Mouse (Mus musculus) hindbrain, postnatal 0 days (tissue): Measurements from ENCODE around the gene Mtor. TPM values are rescaled to one million over a fixed set of nuclear protein-coding genes. Genes with fewer than 3 reads are reported as not detected.

Source experiments
- ATAC-seq: fragments of 200-750 bp; cut with Nextera tagmentation; 2 replicates; pipeline ENCODE4 v1.8.0; 2017; ENCODE audit warnings: mild to moderate bottlenecking, moderate TSS enrichment, moderate library complexity
- DNase-seq: peaks from one replicate; pipeline ENCODE4 v3.0.0-alpha.2; 2015; ENCODE audit warnings: low spot score
- H3K27ac ChIP-seq: fragments of 300-500 bp; sonication (generic); 2 replicates; pipeline ENCODE4 v1.5.1; 2014; ENCODE audit warnings: mild to moderate bottlenecking
- H3K27me3 ChIP-seq: fragments of 300-500 bp; sonication (generic); 2 replicates; pipeline ENCODE4 v1.6.1; 2014; ENCODE audit warnings: low read length, mixed read lengths; ENCODE audit not compliant: insufficient read depth
- H3K36me3 ChIP-seq: fragments of 300-500 bp; sonication (generic); 2 replicates; pipeline ENCODE4 v1.6.1; 2014; ENCODE audit warnings: low read length, mixed read lengths; ENCODE audit not compliant: insufficient read depth
- H3K4me1 ChIP-seq: fragments of 300-500 bp; sonication (generic); 2 replicates; pipeline ENCODE4 v1.6.1; 2014; ENCODE audit warnings: antibody characterized with exemption, low read length, mixed read lengths; ENCODE audit not compliant: insufficient read depth
- H3K4me2 ChIP-seq: fragments of 300-500 bp; sonication (generic); 2 replicates; pipeline ENCODE4 v1.6.1; 2014; ENCODE audit warnings: low read depth, mild to moderate bottlenecking, low read length, moderate library complexity, mixed read lengths
- H3K4me3 ChIP-seq: fragments of 300-500 bp; sonication (generic); 2 replicates; pipeline ENCODE4 v1.5.1; 2014; ENCODE audit warnings: low read length
- H3K9ac ChIP-seq: fragments of 300-500 bp; sonication (generic); replicated peaks from 2 replicates; pipeline ENCODE4 v1.6.1; 2014; ENCODE audit warnings: mild to moderate bottlenecking, low read length, moderate library complexity, mixed read lengths
- H3K9me3 ChIP-seq: fragments of 300-500 bp; sonication (generic); 2 replicates; pipeline ENCODE4 v1.6.1; 2016; ENCODE audit warnings: low read length, mixed read lengths
- CTCF ChIP-seq: IDR thresholded peaks from 2 replicates; pipeline ENCODE4 v1.5.1; 2016; ENCODE audit warnings: antibody characterized with exemption, control low read depth, low read depth
- WGBS: fragments of 180-500 bp; shearing (Covaris S2); extraction: QIAGEN DNeasy Blood & Tissue Kit; methylation state at CpG from one replicate; pipeline ENCODE4 v1.1.7; 2014; 5-methylcytosine and 5-hydroxymethylcytosine counted together
- polyA plus RNA-seq: library from polyadenylated mRNA; unstranded; fragments of >200 nt; fragmentation: Nextera tagmentation; extraction: Ambion mirVana; gene quantifications from 2 replicates; pipeline ENCODE4 v1.2.1, GENCODE M21; 2015
- total RNA-seq: library from RNA; depleted of rRNA; stranded (reverse); fragments of >200 nt; gene quantifications from 2 replicates; pipeline ENCODE4 v1.2.3, GENCODE M21; 2014; rRNA removed

Mtor gene
- total and polyA plus RNA-seq, 2 experiments from 2014 or later: 29.2 to 58.2 TPM

DNA sequence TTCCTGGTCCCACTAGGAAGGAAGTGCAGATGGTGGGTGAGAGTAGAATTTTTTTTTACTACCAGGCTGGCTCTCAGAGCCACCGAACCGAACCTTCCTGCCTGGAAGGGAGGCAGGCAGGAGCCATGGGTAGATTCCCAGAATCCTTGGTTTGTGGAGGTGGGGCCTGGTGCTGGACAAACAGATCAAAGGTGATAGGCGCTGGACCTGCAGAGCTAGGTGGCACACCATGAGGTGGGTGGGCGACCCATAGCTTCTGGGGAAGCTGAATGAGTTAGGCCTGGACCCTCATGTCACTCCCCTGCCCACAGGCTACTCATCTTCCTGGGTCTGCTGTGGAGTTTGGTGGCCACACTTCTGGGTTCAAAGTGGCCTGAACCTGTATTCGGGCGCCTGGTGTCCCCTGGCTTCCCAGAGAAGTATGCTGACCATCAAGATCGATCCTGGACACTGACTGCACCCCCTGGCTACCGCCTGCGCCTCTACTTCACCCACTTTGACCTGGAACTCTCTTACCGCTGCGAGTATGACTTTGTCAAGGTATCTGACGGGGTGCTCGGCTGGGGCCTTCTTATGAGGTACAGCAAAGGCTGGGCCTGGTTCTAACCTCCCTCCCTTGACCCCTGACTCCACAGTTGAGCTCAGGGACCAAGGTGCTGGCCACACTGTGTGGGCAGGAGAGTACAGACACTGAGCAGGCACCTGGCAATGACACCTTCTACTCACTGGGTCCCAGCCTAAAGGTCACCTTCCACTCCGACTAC is 154.1 kb downstream of the Mtor start, which contains the start of gene Masp2:
Gene Masp2, plus strand, starts transcription at position 198 of the 764 bp plus-strand sequence.
- no peak within 1 kb of the TSS for H3K9ac ChIP-seq
- no peaks in the 10 kb centered on the region for H3K27me3 ChIP-seq
- no peaks in the 10 kb centered on the region for H3K36me3 ChIP-seq
- 94% methylated on average over 14 of the region's 14 CpGs for WGBS
- H3K9me3 ChIP-seq: no peaks in the 10 kb centered on the region
- no peak within 1 kb of the TSS for H3K4me2 ChIP-seq
- ATAC-seq (no peak), DNase-seq (no peak)
- no peak within 1 kb of the TSS for H3K4me3 ChIP-seq
- H3K4me1 ChIP-seq: no peaks in the 10 kb centered on the region
- H3K27ac ChIP-seq: no peak within 1 kb of the TSS
- TF ChIP-seq CTCF: no peak

DNA sequence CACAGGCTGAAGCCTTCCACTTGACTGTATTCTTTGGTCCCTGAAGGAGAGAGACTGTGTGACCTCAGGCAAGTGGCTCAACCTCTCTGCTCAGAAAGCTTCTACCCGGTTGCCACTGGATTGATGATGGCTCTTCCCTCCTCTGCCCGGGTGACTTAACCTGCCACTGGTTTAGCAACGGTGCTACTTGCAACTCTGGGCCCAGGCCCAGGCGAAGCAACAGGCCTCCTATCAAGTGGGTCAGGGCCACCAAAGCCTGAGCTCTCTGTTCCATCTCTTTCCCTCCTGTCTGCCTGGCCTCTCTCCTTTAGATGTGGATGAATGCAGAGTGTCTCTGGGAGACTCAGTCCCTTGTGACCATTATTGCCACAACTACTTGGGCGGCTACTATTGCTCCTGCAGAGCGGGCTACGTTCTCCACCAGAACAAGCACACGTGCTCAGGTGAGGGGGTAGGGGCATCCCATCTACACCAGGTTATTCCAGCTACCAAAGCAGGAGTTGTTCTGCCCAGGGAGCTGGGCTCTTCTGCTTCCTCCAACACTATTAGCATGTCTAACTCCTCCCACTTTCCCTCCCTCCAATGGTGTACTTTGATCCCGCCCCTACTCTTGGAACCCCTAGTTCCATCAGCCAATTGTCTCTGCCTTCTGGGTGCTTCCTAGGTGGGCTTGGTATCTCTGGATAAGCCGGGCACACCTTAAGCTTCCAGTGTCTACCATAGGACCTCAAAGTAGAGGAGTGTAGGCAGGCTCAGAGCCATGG is 155.1 kb downstream of the Mtor start:
- ATAC-seq: no peak
- 74% methylated on average over 10 of the region's 10 CpGs for WGBS
- no peak for DNase-seq

DNA sequence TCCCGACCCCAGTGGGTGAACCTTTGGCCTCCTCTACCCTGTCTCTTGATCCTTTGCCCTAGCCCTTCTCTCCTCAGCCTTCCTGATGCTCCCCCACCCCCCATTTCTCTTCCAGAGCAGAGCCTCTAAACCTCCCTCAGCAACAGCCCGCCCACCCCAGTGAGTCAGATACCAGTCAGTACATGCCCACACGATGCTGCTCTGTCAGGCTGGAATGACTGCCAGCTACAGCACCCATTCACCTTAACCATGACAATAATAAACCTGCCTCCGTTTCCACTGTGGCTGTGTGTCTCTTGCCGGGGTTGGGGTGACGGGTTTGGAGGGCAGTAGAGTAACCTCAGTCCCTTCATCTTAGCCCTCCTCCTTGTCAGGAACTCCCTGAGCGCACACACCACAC is 155.7 kb downstream of the Mtor start:
- H3K4me1 ChIP-seq: no peaks in the 10 kb centered on the region
- DNase-seq (no peak), ATAC-seq (no peak)
- TF ChIP-seq CTCF: no peak
- no peaks in the 10 kb centered on the region for H3K36me3 ChIP-seq
- 81% methylated on average over 7 of the region's 7 CpGs for WGBS
- no peak overlapping the region for H3K4me2 ChIP-seq
- H3K9ac ChIP-seq: no peak overlapping the region
- no peak overlapping the region for H3K4me3 ChIP-seq
- no peaks in the 10 kb centered on the region for H3K9me3 ChIP-seq
- H3K27me3 ChIP-seq: no peaks in the 10 kb centered on the region
- no peak overlapping the region for H3K27ac ChIP-seq

More for the DNA sequence above, 155.1 kb downstream of the Mtor start:
- Histone ChIP-seq H3K4me1 (no peaks in the 10 kb centered on the region), H3K9me3 (no peaks in the 10 kb centered on the region), H3K27me3 (no peaks in the 10 kb centered on the region), H3K36me3 (no peaks in the 10 kb centered on the region), H3K27ac (no peak overlapping the region), H3K4me2 (no peak overlapping the region), H3K4me3 (no peak overlapping the region), H3K9ac (no peak overlapping the region)
- TF ChIP-seq CTCF: no peak

DNA sequence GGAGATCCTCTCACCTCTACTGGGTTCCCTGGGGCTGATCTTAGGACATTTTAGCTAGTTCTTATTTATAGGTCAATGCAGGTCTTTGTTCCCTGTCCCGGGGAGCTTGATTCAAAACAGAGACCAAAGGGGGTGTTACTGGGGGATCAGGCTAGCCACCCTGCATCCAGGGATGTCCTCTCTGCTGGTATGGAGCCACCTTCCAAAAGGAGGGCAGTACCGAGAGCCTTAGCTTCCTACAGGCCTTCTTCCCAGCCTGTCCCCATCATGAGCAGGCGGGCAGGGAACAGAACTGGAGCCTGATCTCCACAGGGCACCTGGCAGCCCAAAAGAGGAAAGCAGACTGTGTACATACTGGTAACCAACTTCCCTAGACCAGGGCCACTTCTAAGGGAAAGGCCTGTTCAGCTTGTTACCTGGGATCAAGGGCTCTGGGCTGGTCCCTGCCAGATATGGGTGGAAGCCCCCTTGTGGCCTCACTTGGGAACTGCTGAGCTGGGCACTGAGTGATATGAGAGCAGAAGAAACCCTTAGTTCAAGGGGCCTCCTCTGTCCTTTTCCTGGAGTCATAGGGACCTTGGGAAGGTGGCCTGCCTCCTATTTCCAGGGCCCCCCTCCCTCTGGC is 156.2 kb downstream of the Mtor start:
- TF ChIP-seq CTCF: peak; percentile 79
- H3K4me3 ChIP-seq: no peak overlapping the region
- no peak overlapping the region for H3K9ac ChIP-seq
- H3K27ac ChIP-seq: no peak overlapping the region
- H3K36me3 ChIP-seq: no peaks in the 10 kb centered on the region
- ATAC-seq (peak; percentile 53), DNase-seq (peak; percentile 64)
- H3K27me3 ChIP-seq: no peaks in the 10 kb centered on the region
- H3K9me3 ChIP-seq: no peaks in the 10 kb centered on the region
- no peaks in the 10 kb centered on the region for H3K4me1 ChIP-seq
- 88% methylated on average over 3 of the region's 3 CpGs for WGBS
- no peak overlapping the region for H3K4me2 ChIP-seq

Other genes starting within 250 kb of the Mtor start
- gene Disp3, start 160.6 kb upstream of the Mtor start, total RNA-seq: 31.6 and 53.0 TPM in 2 replicates
- 7.7 and 8.4 TPM in 2 replicates for gene Disp3, start 160.6 kb upstream of the Mtor start, polyA plus RNA-seq
- gene Ubiad1, start 3.8 kb upstream of the Mtor start, total RNA-seq: 22.2 and 25.8 TPM in 2 replicates
- 12.8 and 13.1 TPM in 2 replicates for gene Ubiad1, start 3.8 kb upstream of the Mtor start, polyA plus RNA-seq
- gene Angptl7, start 51.8 kb downstream of the Mtor start, total RNA-seq: 0.21 TPM in 1 of 2 replicates, not detected in the other
- gene Angptl7, start 51.8 kb downstream of the Mtor start, polyA plus RNA-seq: 0.31 and 0.44 TPM in 2 replicates
- 69.5 and 72.0 TPM in 2 replicates for gene Exosc10, start 109.8 kb downstream of the Mtor start, total RNA-seq
- gene Exosc10, start 109.8 kb downstream of the Mtor start, polyA plus RNA-seq: 67.8 and 68.1 TPM in 2 replicates
- gene Srm, start 142.9 kb downstream of the Mtor start, total RNA-seq: 77.6 and 83.0 TPM in 2 replicates
- 142 and 143 TPM in 2 replicates for gene Srm, start 142.9 kb downstream of the Mtor start, polyA plus RNA-seq
- 0.26 and 0.40 TPM in 2 replicates for gene Masp2, start 153.9 kb downstream of the Mtor start, total RNA-seq
- gene Masp2, start 153.9 kb downstream of the Mtor start, polyA plus RNA-seq: 0.49 TPM in 2 replicates
- 160 and 205 TPM in 2 replicates for gene Tardbp, start 178.4 kb downstream of the Mtor start, total RNA-seq
- 116 and 121 TPM in 2 replicates for gene Tardbp, start 178.4 kb downstream of the Mtor start, polyA plus RNA-seq
- gene Gm572, start 194.7 kb downstream of the Mtor start, total RNA-seq: not detected in 2 replicates
- not detected in 2 replicates for gene Gm572, start 194.7 kb downstream of the Mtor start, polyA plus RNA-seq